Mouse (Mus musculus) kidney, postnatal 36 days (tissue): ENCODE data around the gene Lect2.
A peak's percentile ranks its signal among the peaks of the same experiment; 100 is the strongest.

Source experiments
- DNase-seq, 2 experiments: peaks; one replicate each; pipeline ENCODE4 v3.0.0; 2021 to 2022; ENCODE audit warnings: mixed read lengths in 2 of 2

Lect2 gene

GRCm38 (mm10) chr13:56500636-56501035 lies 47.7 kb downstream of the Lect2 start:
- DNase-seq = no peak

- peak; percentile 17 to 56 for DNase-seq
Observed at GRCm38 (mm10) chr13:56500132-56500531, 48.2 kb downstream of the Lect2 start.

- DNase-seq = no peak
Observed at GRCm38 (mm10) chr13:56494440-56494839, 53.9 kb downstream of the Lect2 start.
